Mouse (Mus musculus) adrenal gland, postnatal 36 days (tissue): ENCODE data around the gene Lamc1. TPM values are rescaled to one million over a fixed set of nuclear protein-coding genes. Genes with fewer than 3 reads are reported as not detected.
A peak's percentile ranks its signal among the peaks of the same experiment; 100 is the strongest.

Source experiments
- DNase-seq, 2 experiments: peaks; one replicate each; pipeline ENCODE4 v3.0.0; 2021; ENCODE audit warnings: mixed read lengths in 1 of 2
- total RNA-seq, 2 experiments: library from RNA; stranded (reverse); gene quantifications; 2 replicates each; pipeline ENCODE4 v1.2.3; 2021

Gene Lamc1
- total RNA-seq, 2 experiments from 2014 or later, result 84.0 to 141 TPM

DNA sequence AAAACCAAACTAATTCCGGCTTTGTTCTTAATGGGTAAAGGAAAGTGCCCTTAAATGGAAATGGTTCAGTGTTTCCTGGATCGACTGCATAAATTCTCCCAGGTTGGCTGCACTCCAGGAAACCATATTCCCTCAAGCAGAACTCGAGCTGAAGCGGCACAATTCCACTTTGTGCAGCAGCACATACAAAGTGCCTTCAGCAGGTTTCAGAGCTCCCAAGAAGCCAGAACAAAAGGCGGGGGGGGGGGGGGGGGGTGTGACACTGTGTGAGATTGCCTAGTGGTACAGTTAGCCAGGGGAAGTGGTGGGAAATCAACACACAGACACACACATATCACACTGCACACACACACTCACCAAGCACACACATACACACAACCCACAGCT lies 140.7 kb downstream of the Lamc1 start:
- peak; percentile 26 to 66 for DNase-seq

DNA sequence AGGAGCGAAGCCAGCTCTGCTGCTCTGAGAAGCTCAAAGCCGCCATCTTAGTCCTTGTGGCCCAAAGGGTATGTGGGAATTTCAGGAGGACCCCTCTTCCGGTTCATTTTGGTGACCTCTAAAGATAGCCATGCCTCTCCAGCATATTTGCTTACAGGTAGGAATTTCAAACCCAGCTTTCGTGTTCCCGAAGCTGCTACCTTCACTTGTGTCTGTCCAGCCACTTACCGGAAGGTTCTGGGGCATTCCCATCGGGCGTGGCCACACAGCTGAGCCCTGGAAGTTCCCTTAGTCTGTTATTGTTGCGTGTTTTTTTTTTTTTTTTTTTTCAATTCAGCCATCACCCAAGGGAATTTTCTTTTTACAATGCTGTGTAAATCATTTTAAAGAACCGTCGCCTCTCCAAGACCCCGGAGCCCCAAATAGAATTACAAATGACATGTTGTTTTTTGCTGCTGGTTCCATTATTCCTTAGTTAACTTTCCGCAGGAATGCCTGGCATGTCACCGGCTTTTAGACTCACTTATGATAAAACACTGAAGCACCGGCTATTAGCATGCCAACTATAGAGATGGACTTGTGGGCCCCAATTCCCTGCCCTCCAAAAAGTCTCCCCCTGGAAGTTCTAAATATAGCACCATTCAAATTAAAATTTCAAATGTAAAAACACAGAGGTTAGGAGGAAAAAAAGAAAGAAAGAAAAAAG lies 141.2 kb downstream of the Lamc1 start:
- DNase-seq, result peak in 1 of 2 experiments; percentile 19

DNA sequence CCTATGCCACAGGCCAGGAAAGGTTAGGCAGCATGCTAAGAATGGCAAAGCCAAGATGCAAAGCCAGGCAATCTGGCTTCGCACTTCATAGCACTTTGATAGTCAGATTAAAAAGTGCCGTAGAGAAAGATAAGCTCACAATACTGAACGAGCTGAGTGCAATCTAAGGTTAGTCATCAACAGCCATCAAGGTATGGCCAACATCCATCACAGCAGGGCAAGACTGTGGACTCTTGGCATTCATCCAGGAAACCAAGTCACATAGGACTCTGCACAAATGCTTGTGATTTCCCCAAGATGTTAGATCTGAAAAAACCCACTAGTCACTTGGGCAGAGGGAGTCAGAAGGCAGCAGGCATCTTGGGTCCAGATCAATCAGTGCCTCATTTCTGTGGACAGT lies 144.5 kb downstream of the Lamc1 start:
- DNase-seq, result no peak

DNA sequence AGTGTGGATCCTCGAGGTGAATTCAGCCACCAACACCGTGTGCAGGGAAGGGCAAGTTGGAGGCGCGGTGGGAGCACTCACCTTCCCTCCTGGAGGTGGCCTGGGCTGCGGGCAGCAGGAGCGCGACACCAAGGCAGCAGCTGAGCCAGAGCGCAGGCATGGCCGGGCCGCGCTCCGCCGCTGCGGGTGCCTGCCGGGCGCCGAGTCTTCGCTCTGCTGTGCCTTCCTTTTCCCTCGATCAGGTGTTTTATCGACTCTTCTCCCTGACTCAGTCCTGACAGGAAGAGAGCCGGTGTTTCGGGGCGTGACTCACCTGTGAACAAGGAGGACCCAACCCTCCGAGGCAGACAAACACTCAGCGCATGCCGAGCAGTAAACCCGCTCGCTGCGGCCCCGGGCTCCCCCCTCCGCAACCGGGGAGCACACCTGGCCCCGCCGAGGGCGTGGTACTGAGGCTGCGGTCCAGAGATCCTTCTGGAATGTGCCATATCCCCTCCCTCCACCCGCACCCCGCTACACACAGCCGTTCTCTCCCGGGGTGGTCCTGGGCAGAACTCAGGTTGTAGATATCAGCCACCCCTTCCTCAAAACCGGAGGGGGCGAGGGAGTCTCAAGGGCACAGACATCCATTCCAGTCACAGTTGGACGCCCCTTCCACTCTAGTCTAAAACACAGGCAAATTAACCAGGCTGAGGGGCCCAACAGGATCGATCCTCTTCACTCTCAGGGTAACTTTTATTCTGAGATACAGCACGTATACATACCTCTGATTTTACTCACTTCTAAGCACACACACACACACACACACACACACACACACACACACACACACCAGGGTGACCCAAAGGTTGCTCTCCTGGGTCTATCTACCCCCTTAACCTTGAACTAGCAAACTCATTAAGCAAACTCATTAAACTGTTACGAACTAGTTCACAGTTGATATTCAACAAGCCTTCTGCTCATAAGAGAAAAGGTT lies 146.5 kb downstream of the Lamc1 start, which contains the start of gene Lamc2:
TSS of gene Lamc2 (minus strand) at position 620 of the 976 bp plus-strand sequence.
- DNase-seq, result peak; percentile 10 to 51

DNA sequence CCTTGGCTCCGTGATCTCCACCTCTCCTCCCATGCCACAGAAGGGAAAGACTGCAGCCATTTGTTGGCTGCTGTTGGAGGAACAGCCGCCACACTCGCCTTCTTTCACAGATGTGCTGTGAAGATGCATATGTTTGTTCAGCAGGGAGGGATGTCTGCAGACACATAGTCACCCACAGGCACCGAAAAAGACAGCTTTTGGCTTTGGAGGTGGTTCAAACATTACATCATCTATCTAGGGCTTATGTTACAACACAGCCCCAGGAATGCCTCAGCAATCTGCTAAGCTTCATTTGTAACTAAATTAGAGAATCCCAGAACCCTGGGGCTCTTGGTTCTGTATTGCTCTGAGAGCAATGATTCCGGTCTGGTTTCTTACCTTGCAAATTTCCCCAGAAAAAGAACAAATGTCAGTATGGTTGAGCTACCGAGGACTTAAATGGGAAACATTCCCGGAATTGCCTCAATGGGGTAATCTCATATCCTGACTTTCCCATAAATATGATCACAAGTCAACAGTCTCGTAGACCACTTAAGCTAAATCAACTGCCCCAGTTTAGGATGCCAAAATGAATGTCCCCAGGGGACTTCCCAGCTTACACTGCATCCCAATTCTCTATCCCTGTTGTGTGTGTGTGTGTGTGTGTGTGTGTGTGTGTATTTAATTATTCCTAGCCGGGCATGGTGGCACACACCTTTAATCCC lies 151.8 kb downstream of the Lamc1 start:
- no peak for DNase-seq

DNA sequence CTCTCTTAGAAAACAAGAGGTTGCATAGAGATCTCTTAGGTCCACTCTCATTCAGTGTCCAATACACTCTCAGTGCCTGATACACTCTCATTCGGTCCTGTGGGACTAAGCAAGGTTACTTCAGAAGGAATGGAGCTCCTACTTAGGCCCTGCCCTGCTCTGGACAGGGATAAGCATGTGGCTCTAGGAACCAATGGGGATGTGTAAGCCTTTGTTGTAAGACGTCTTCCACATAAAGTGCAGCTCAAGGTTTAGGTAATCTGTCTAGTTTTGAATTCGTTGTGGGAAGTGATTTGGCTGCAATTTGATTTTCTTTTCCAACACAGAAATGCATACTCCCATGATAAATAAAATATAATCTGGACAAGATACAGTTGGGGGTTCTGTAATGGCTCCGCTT lies 152.4 kb downstream of the Lamc1 start:
- DNase-seq, result no peak

DNA sequence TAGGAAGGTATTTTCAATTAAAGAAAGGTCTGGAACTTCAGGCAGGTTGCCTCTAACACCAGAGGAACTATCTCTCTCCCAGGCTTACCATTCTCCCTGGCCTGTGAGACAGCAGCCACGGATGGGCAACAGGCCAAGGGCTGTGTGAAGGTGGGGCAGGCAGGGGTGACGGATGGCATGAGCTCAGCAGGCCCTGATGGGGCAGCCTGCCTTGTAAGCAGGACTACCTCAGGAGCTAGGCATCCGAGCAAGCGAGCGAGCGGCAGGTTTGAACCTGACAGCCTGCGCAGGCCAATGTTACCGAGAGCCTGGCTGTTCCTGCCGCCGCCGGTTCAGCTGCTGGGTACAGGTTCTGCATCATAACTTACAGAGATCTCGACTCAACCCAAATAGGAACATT lies 157.8 kb downstream of the Lamc1 start:
- DNase-seq, result peak; percentile 91 to 93

DNA sequence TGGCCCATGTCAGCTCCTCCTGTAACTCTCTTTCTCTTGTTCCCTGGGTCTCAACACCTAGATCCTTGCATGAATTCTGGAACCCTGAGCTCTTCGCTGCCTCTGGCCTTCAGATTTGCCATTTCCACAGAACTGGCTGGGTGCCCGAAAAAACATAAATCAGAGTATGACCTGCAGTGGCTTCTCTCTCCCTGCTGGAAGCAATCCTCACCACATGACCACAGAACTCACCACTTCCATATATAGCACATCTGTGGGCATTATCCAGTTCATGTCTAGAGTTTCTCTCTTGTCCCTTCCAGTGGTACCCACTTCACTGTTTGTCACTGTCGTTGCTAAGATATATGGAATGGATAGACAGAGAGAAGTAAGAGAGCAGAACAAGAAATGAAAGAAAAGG lies 159.3 kb downstream of the Lamc1 start:
- DNase-seq, result peak; percentile 89

DNA sequence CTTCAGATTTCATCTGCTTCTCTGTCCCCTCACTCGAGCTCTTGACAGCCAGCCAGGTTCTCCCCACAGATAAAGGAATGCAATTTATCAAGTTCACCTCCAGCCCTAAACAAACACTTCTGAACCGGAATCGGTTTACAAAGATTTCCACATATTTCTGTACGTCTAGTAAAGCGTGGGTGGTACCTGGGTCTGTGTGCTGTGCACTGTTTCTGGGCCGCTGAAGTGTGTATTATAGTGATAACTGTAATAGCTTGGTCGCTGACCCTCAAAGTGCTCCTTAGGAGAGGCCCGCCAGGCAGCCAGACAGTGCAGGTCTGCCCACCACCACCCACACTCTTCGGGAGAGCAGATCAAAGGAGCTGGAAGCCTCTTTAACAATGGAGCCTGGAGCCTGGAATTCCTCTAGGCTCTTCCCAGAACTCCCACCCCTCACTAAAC lies 160.3 kb downstream of the Lamc1 start:
- DNase-seq, result peak in 1 of 2 experiments; percentile 40

DNA sequence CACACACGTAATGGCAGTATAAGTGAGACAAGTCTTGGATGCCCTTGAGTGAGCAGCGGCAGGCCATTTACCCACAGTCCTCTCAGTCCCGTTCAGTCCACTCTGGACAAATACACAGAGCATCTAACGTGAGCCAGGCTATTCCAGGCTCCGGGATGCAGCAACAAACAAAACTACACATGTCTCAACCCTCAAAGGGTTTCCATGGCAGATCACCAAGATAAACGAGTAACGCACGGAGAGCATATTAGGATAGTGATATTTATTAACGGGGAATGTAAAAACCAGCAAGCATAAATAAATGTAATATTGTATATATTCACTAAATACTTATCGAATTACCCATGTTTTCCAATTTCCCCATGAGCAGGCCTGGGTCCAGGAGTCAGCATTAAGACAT lies 161.6 kb downstream of the Lamc1 start:
- no peak for DNase-seq

Other genes with a start within 250 kb of the Lamc1 start
- 1 to 10 TPM; 1.0 to 2.8 TPM for gene Lamc2, start 146.3 kb downstream of the Lamc1 start, total RNA-seq
- gene Shcbp1l, start 92.4 kb upstream of the Lamc1 start, total RNA-seq, result under 1 TPM; 0.20 to 0.36 TPM
- 100 to 1,000 TPM; 117 to 119 TPM for gene Dhx9, start 154.9 kb upstream of the Lamc1 start, total RNA-seq
- gene Npl, start 217.3 kb upstream of the Lamc1 start, total RNA-seq, result 1 to 10 TPM; 4.2 to 7.6 TPM